Mouse (Mus musculus) heart, postnatal 0 days (tissue): ENCODE data around the gene Rapgef6.

Experiments
- CTCF ChIP-seq: IDR thresholded peaks from 2 replicates; pipeline ENCODE4 v1.5.1; 2016; ENCODE audit warnings: antibody characterized with exemption, control low read depth, low read depth
- EP300 ChIP-seq: IDR thresholded peaks from 2 replicates; pipeline ENCODE4 v1.6.1; 2016; ENCODE audit warnings: antibody characterized with exemption, low read depth

GRCm38 (mm10) chr11:54690171-54690570 lies 167.5 kb downstream of the Rapgef6 start:
- no peak for TF ChIP-seq CTCF
- TF ChIP-seq EP300, result no peak
